Mouse (Mus musculus) monocyte, adult 5-6 weeks (primary cell): Measurements from ENCODE around the gene Spry2. TPM values are rescaled to one million over a fixed set of nuclear protein-coding genes. Genes with fewer than 3 reads are reported as not detected.

Experiments
- ATAC-seq: fragments of 153-309, 156-312 bp; replicated peaks from 2 replicates; pipeline ENCODE4 v1.8.0; 2017; ENCODE audit warnings: mild to moderate bottlenecking; ENCODE audit not compliant: low TSS enrichment, insufficient number of reproducible peaks, severe bottlenecking, poor library complexity, low FRiP score
- total RNA-seq: library from RNA; stranded (forward); fragments of 200-1000, 200-491, 200-594 nt; gene quantifications from 3 replicates; pipeline ENCODE4 v1.2.3, GENCODE M21; 2017

Gene Spry2
- total RNA-seq, 1 experiment from 2014 or later, result 81.2 TPM

- no peak for ATAC-seq
Measured at GRCm38 (mm10) chr14:105894971-105895873, 1.4 kb downstream of the Spry2 start.

- ATAC-seq, result no peak
Measured at GRCm38 (mm10) chr14:105893623-105893995, 3.0 kb downstream of the Spry2 start.

GRCm38 (mm10) chr14:105892941-105893622 lies 3.5 kb downstream of the Spry2 start:
- ATAC-seq, result 0 out of 2 replicates have a peak, but pooled peaks have one; percentile 9

- no peak for ATAC-seq
Measured at GRCm38 (mm10) chr14:105890516-105891231, 5.9 kb downstream of the Spry2 start.

GRCm38 (mm10) chr14:105886643-105887374 lies 9.8 kb downstream of the Spry2 start:
- ATAC-seq, result peak; percentile 88

GRCm38 (mm10) chr14:105885249-105885648 lies 11.4 kb downstream of the Spry2 start:
- ATAC-seq, result no peak

GRCm38 (mm10) chr14:105883215-105883614 lies 13.4 kb downstream of the Spry2 start:
- ATAC-seq, result no peak

- no peak; the same call in 1 of the 2 replicates for ATAC-seq
Measured at GRCm38 (mm10) chr14:105878359-105878758, 18.3 kb downstream of the Spry2 start.

GRCm38 (mm10) chr14:105876375-105876774 lies 20.2 kb downstream of the Spry2 start:
- no peak for ATAC-seq

- no peak for ATAC-seq
Measured at GRCm38 (mm10) chr14:105870370-105870936, 26.2 kb downstream of the Spry2 start.

GRCm38 (mm10) chr14:105865381-105865938 lies 31.2 kb downstream of the Spry2 start:
- ATAC-seq, result no peak

- ATAC-seq, result no peak
Measured at GRCm38 (mm10) chr14:105862199-105862598, 34.4 kb downstream of the Spry2 start.

- no peak for ATAC-seq
Measured at GRCm38 (mm10) chr14:105860920-105861319, 35.7 kb downstream of the Spry2 start.

- ATAC-seq, result no peak
Measured at GRCm38 (mm10) chr14:105860276-105860675, 36.3 kb downstream of the Spry2 start.

GRCm38 (mm10) chr14:105859876-105860275 lies 36.7 kb downstream of the Spry2 start:
- no peak for ATAC-seq

GRCm38 (mm10) chr14:105859368-105859767 lies 37.3 kb downstream of the Spry2 start:
- no peak for ATAC-seq

GRCm38 (mm10) chr14:105858935-105859334 lies 37.7 kb downstream of the Spry2 start:
- no peak for ATAC-seq
